7 mouse cellular contexts compared by ENCODE assay signal in the genomic region with DNA sequence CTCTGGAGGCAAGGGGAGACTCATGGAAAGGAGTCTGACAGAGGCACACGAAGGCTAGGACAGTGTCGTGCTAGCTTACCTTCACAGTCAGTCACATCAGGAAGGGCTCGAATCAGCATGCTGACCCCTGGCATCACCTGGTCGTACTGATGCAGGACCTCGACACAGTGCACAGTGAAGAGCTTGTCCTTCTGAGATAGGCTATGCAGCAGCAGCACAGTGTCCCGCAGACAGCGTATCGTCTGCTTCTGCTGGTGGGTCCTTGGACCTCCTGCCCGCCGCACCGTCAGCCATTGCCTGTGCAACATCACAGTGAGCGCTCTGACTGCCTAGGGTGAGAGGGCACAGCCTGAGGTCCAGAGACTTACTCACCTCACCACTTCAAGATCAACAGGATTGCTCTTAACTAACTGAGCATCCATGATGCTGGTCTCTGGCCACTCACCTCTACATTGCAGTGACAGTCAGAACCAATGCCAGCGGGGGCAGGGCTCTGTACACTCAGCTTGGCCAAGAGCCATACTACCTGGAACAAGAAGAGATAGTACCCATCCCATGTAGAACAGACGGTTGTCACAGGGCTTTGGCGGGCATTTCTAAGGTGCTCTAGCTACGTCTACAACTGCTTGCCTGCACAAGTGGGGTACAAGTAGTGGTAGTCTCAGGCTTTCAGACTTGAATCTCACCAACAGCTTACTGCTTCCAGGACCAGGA. TPM values are rescaled to one million over a fixed set of nuclear protein-coding genes. Genes with fewer than 3 reads are reported as not detected.
DNase-seq lines count a peak whose midpoint lies in the region; ATAC-seq and TF ChIP-seq lines count a peak whose summit lies in the region.

No protein-coding gene starts in this region.

- no peak; the same call in 1 of the 2 replicates for ATAC-seq in kidney, embryonic 15.5 days (replicated peaks; ENCODE audit: low FRiP score)
- peak; percentile 4; the same call in 1 of the 2 replicates for ATAC-seq in hindbrain, embryonic 15.5 days (ENCODE audit: low FRiP score, low read depth)

- H3ac ChIP-seq in C2C12 (ENCODE audit: control insufficient read depth, insufficient read length, low read depth), result peak overlapping the region; percentile 40

- H3K4me3 ChIP-seq in kidney, embryonic 15.5 days (replicated peaks), result no peak overlapping the region
- no peak overlapping the region for H3K4me3 ChIP-seq in C2C12 (ENCODE audit: insufficient read depth, poor library complexity, severe bottlenecking)
- H3K4me3 ChIP-seq in CH12.LX (replicated peaks in 1 of 3; ENCODE audit: low read depth in 2 of 3, low read length in 2 of 3, poor library complexity in 1 of 3), result peak overlapping the region in 1 of 3 experiments; percentile 40
- no peak overlapping the region for H3K4me3 ChIP-seq in hindbrain, embryonic 15.5 days

- H3K27me3 ChIP-seq in kidney, embryonic 15.5 days, result no peaks in the 10 kb centered on the region
- H3K27me3 ChIP-seq in C2C12 (ENCODE audit: control insufficient read depth, insufficient read depth, insufficient read length) (no peaks in the 10 kb centered on the region), CH12.LX (replicated peaks) (no peaks in the 10 kb centered on the region)
- H3K27me3 ChIP-seq in hindbrain, embryonic 15.5 days, result no peaks in the 10 kb centered on the region

- in situ Hi-C loops in CH12.LX (cut with MboI; ENCODE audit: low pct_ligation_motif_present, low pct_unique_long_range_greater_than_20kb, low sequenced_read_pairs), result no loop called here

- TF ChIP-seq CTCF in C2C12 (IDR thresholded peaks at IDR 0.05; ENCODE audit: control insufficient read depth, insufficient read depth, insufficient read length) (no peak), CH12.LX (conservative IDR thresholded peaks at IDR 0.05 in 1 of 2, IDR thresholded peaks at IDR 0.05 in 1 of 2; ENCODE audit: low read depth in 2 of 2, low read length in 2 of 2) (no peak)

- dilution Hi-C loops in CH12.LX (cut with MboI; ENCODE audit: extremely low pct_ligation_motif_present, extremely low pct_unique_long_range_greater_than_20kb, low sequenced_read_pairs), result no loop called here

- WGBS in kidney, embryonic 15.5 days, result 90% methylated on average over 16 of the region's 16 CpGs
- WGBS in hindbrain, embryonic 15.5 days, result 93% methylated on average over 16 of the region's 16 CpGs

- H3K9me3 ChIP-seq in kidney, embryonic 15.5 days (replicated peaks), result no peaks in the 10 kb centered on the region
- no peaks in the 10 kb centered on the region for H3K9me3 ChIP-seq in CH12.LX (replicated peaks; ENCODE audit: low read length)
- no peaks in the 10 kb centered on the region for H3K9me3 ChIP-seq in hindbrain, embryonic 15.5 days

- H3K9ac ChIP-seq in kidney, embryonic 15.5 days, result no peak overlapping the region
- H3K9ac ChIP-seq in CH12.LX (ENCODE audit: insufficient read depth, low read depth), result peak overlapping the region; percentile 37
- H3K9ac ChIP-seq in hindbrain, embryonic 15.5 days, result no peak overlapping the region

- no peak for TF ChIP-seq POLR2A in CH12.LX (IDR thresholded peaks at IDR 0.05; ENCODE audit: low read depth, low read length)

- no peaks in the 10 kb centered on the region for H3K79me3 ChIP-seq in C2C12 (ENCODE audit: low read depth)

- H3K4me1 ChIP-seq in kidney, embryonic 15.5 days, result peaks cover 20% of the 10 kb centered on the region
- H3K4me1 ChIP-seq in CH12.LX (ENCODE audit: control insufficient read depth in 1 of 2, insufficient read depth in 2 of 2), result peaks cover 35 to 48% of the 10 kb centered on the region in 2 experiments
- peaks cover 21% of the 10 kb centered on the region for H3K4me1 ChIP-seq in hindbrain, embryonic 15.5 days (replicated peaks)

- peaks cover 6% of the 10 kb centered on the region for H3K79me2 ChIP-seq in C2C12 (ENCODE audit: control insufficient read depth, insufficient read depth)
- peaks cover 26% of the 10 kb centered on the region for H3K79me2 ChIP-seq in CH12.LX (replicated peaks; ENCODE audit: control insufficient read depth, extremely low read depth, insufficient read depth, poor library complexity, severe bottlenecking)

- DNase-seq in kidney, adult 9 months, result no peak
- no peak for DNase-seq in CH12.LX (ENCODE audit: extremely low read depth)
- no peak for DNase-seq in embryo, embryonic 10 days (ENCODE audit: low spot score)
- DNase-seq in ovary, postnatal 10 days (ENCODE audit: low spot score), result no peak

- no peak for TF ChIP-seq EP300 in CH12.LX (IDR thresholded peaks at IDR 0.05; ENCODE audit: low read length)

- H3K27ac ChIP-seq in kidney, embryonic 15.5 days, result peak overlapping the region; percentile 96
- H3K27ac ChIP-seq in CH12.LX (ENCODE audit: insufficient read depth, low read depth), result peak overlapping the region; percentile 89
- no peak overlapping the region for H3K27ac ChIP-seq in hindbrain, embryonic 15.5 days (replicated peaks)

- H3K4me2 ChIP-seq in kidney, embryonic 15.5 days, result no peak overlapping the region
- H3K4me2 ChIP-seq in CH12.LX (ENCODE audit: insufficient read depth, low read depth, poor library complexity, severe bottlenecking), result peak overlapping the region; percentile 55
- no peak overlapping the region for H3K4me2 ChIP-seq in hindbrain, embryonic 15.5 days

- no peak for TF ChIP-seq RAD21 in CH12.LX (IDR thresholded peaks at IDR 0.05; ENCODE audit: low read depth, low read length)

- peaks cover 85% of the 10 kb centered on the region for H3K36me3 ChIP-seq in kidney, embryonic 15.5 days
- H3K36me3 ChIP-seq in C2C12 (ENCODE audit: control insufficient read depth, insufficient read depth) (peaks cover 43% of the 10 kb centered on the region), CH12.LX (replicated peaks in 1 of 2; ENCODE audit: control insufficient read depth in 1 of 2, insufficient read depth in 1 of 2, low read length in 1 of 2) (peaks cover 57 to 87% of the 10 kb centered on the region in 2 experiments)
- peaks cover 62% of the 10 kb centered on the region for H3K36me3 ChIP-seq in hindbrain, embryonic 15.5 days

TF ChIP-seq in C2C12, 6 proteins besides CTCF, POLR2A, EP300 and RAD21:
- no peak for TF ChIP-seq MAX (IDR thresholded peaks at IDR 0.05)
- no peak for TF ChIP-seq MYOD1 (IDR thresholded peaks at IDR 0.05; ENCODE audit: control insufficient read depth, insufficient read length, low read depth)
- TF ChIP-seq FOSL1 (IDR thresholded peaks at IDR 0.05; ENCODE audit: insufficient read depth, low read length, poor library complexity, severe bottlenecking), result no peak
- no peak for TF ChIP-seq CEBPB (IDR thresholded peaks at IDR 0.05; ENCODE audit: low read depth)
- no peak for TF ChIP-seq USF1 (IDR thresholded peaks at IDR 0.05; ENCODE audit: low read depth)
- no peak for TF ChIP-seq MYOG (IDR thresholded peaks at IDR 0.05; ENCODE audit: control insufficient read depth, extremely low read depth, insufficient read length)
TF ChIP-seq in C2C12: peak in this region for 0.

TF ChIP-seq in CH12.LX, 34 proteins besides CTCF, POLR2A, EP300 and RAD21 (continues in another document):
- TF ChIP-seq CHD1 (IDR thresholded peaks at IDR 0.05; ENCODE audit: low read depth, low read length) (no peak), HCFC1 (IDR thresholded peaks at IDR 0.05; ENCODE audit: low read depth, low read length) (no peak), IRF4 (IDR thresholded peaks at IDR 0.05; ENCODE audit: low read depth, low read length) (no peak), RCOR1 (conservative IDR thresholded peaks at IDR 0.05; ENCODE audit: low read depth, low read length) (no peak), KAT2A (IDR thresholded peaks at IDR 0.05; ENCODE audit: insufficient replicate concordance, low read length) (no peak), USF2 (conservative IDR thresholded peaks at IDR 0.05; ENCODE audit: low read depth, low read length) (no peak), PAX5 (IDR thresholded peaks at IDR 0.05; ENCODE audit: low read length) (no peak), USF1 (IDR thresholded peaks at IDR 0.05; ENCODE audit: low read depth, low read length) (no peak), ZC3H11A (IDR thresholded peaks at IDR 0.05; ENCODE audit: low read depth, low read length) (no peak), TCF12 (IDR thresholded peaks at IDR 0.05; ENCODE audit: low read depth, low read length) (no peak)

RNA-seq across cellular contexts. Expression of a gene that starts 0.8 kb away (rescaled TPM):
- polyA plus RNA-seq in kidney, embryonic 15.5 days (2015; fragmentation: Nextera tagmentation; extraction: Ambion mirVana), result 11.1 and 13.8 TPM in 2 replicates
- polyA plus RNA-seq in C2C12 (2012; fragmentation: generic; extraction: Trizol) (12.7 TPM), CH12.LX (2012; ENCODE audit: insufficient read length, low read depth) (15.8 and 22.9 TPM in 2 replicates)
- total RNA-seq in CH12.LX (2012; rRNA removed) (20.8 and 31.5 TPM in 2 replicates), CH12.LX (2014; rRNA removed) (20.1 and 21.1 TPM in 2 replicates)
- polyA plus RNA-seq in hindbrain, embryonic 15.5 days (2015; fragmentation: Nextera tagmentation; extraction: Ambion mirVana), result 13.6 and 14.5 TPM in 2 replicates

RNA-seq across cellular contexts. Expression of a gene that starts 13.6 kb away (rescaled TPM):
- 26.3 and 27.0 TPM in 2 replicates for polyA plus RNA-seq in kidney, embryonic 15.5 days (2015; fragmentation: Nextera tagmentation; extraction: Ambion mirVana)
- polyA plus RNA-seq in C2C12 (2012; fragmentation: generic; extraction: Trizol) (11.4 TPM), CH12.LX (2012; ENCODE audit: insufficient read length, low read depth) (21.3 and 24.1 TPM in 2 replicates)
- total RNA-seq in CH12.LX (2012; rRNA removed) (18.0 and 19.3 TPM in 2 replicates), CH12.LX (2014; rRNA removed) (16.2 and 17.6 TPM in 2 replicates)
- 30.5 and 30.9 TPM in 2 replicates for polyA plus RNA-seq in hindbrain, embryonic 15.5 days (2015; fragmentation: Nextera tagmentation; extraction: Ambion mirVana)

RNA-seq across cellular contexts. Expression of a gene that starts 22.0 kb away (rescaled TPM):
- 12.9 and 13.6 TPM in 2 replicates for polyA plus RNA-seq in kidney, embryonic 15.5 days (2015; fragmentation: Nextera tagmentation; extraction: Ambion mirVana)
- polyA plus RNA-seq in C2C12 (2012; fragmentation: generic; extraction: Trizol), result 12.4 TPM
- 18.2 TPM in 2 replicates for total RNA-seq in CH12.LX (2012; rRNA removed)
- 15.9 and 16.2 TPM in 2 replicates for total RNA-seq in CH12.LX (2014; rRNA removed)
- 7.6 and 8.6 TPM in 2 replicates for polyA plus RNA-seq in CH12.LX (2012; ENCODE audit: insufficient read length, low read depth)
- polyA plus RNA-seq in hindbrain, embryonic 15.5 days (2015; fragmentation: Nextera tagmentation; extraction: Ambion mirVana), result 12.3 and 13.1 TPM in 2 replicates

RNA-seq across cellular contexts. Expression of a gene that starts 22.0 kb away (rescaled TPM):
- polyA plus RNA-seq in kidney, embryonic 15.5 days (2015; fragmentation: Nextera tagmentation; extraction: Ambion mirVana), result 81.7 and 95.6 TPM in 2 replicates
- 86.4 TPM for polyA plus RNA-seq in C2C12 (2012; fragmentation: generic; extraction: Trizol)
- total RNA-seq in CH12.LX (2012; rRNA removed), result 134 and 153 TPM in 2 replicates
- total RNA-seq in CH12.LX (2014; rRNA removed), result 156 and 170 TPM in 2 replicates
- 121 and 166 TPM in 2 replicates for polyA plus RNA-seq in CH12.LX (2012; ENCODE audit: insufficient read length, low read depth)
- polyA plus RNA-seq in hindbrain, embryonic 15.5 days (2015; fragmentation: Nextera tagmentation; extraction: Ambion mirVana), result 71.6 and 76.3 TPM in 2 replicates

RNA-seq across cellular contexts. Expression of a gene that starts 22.0 kb away (rescaled TPM):
- 616 and 693 TPM in 2 replicates for polyA plus RNA-seq in kidney, embryonic 15.5 days (2015; fragmentation: Nextera tagmentation; extraction: Ambion mirVana)
- polyA plus RNA-seq in C2C12 (2012; fragmentation: generic; extraction: Trizol) (294 TPM), CH12.LX (2012; ENCODE audit: insufficient read length, low read depth) (494 and 529 TPM in 2 replicates)
- total RNA-seq in CH12.LX (2012; rRNA removed) (255 and 369 TPM in 2 replicates), CH12.LX (2014; rRNA removed) (336 and 356 TPM in 2 replicates)
- 653 and 743 TPM in 2 replicates for polyA plus RNA-seq in hindbrain, embryonic 15.5 days (2015; fragmentation: Nextera tagmentation; extraction: Ambion mirVana)
